Mouse (Mus musculus): Measurements from ENCODE around the gene Egln3. TPM values are rescaled to one million over a fixed set of nuclear protein-coding genes. Genes with fewer than 3 reads are reported as not detected.

Egln3 gene
- polyA plus RNA-seq, 1 experiment from 2014 or later, result 53.4 TPM

DNA sequence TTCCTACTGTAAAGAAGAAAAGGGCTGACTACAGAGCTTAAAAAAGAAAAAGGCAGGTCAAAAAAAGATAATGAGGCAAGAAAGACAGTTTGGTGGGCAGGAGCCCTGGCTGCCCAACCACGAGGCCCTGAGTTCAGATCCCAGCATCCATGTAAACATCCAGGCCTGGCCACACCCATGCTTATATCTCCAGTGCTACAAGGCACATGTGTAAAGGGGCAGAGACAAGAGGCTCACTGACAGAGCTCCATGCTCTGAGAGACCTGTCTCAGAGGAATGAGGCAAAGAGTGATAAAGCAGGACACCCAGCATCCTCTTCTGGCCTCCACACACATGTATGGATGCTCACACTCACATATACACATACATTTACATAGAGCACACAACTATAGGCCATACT lies 48.9 kb downstream of the Egln3 start:
- Histone ChIP-seq H3K9ac (no peak overlapping the region), H3K4me2 (no peak overlapping the region), H3K27ac (no peak overlapping the region), H3K36me3 (no peaks in the 10 kb centered on the region), H3K4me1 (no peaks in the 10 kb centered on the region), H3K27me3 (replicated peaks) (no peaks in the 10 kb centered on the region), H3K4me3 (replicated peaks) (no peak overlapping the region), H3K9me3 (no peaks in the 10 kb centered on the region)
- no peak for ATAC-seq (ENCODE audit: insufficient read depth, low FRiP score, low read depth)
- 67% methylated on average over 1 of the region's 1 CpGs for WGBS

GRCm38 (mm10) chr12:54146943-54147556 lies 56.6 kb downstream of the Egln3 start:
- Histone ChIP-seq H3K4me3 (replicated peaks) (no peak overlapping the region), H3K9me3 (no peaks in the 10 kb centered on the region), H3K27ac (no peak overlapping the region), H3K4me1 (no peaks in the 10 kb centered on the region), H3K4me2 (no peak overlapping the region), H3K9ac (no peak overlapping the region), H3K27me3 (replicated peaks) (no peaks in the 10 kb centered on the region), H3K36me3 (no peaks in the 10 kb centered on the region)
- ATAC-seq (ENCODE audit: insufficient read depth, low FRiP score, low read depth), result no peak
- 32% methylated on average over 12 of the region's 12 CpGs for WGBS
